Mouse (Mus musculus) megakaryocyte, embryonic 14.5 days (primary cell): Measurements from ENCODE around the gene Ube2s.

Experiments used
- FLI1 ChIP-seq: IDR thresholded peaks from 2 replicates; pipeline ENCODE4 v1.6.1; 2012; ENCODE audit warnings: low read length, inconsistent platforms, mixed read lengths
- GATA1 ChIP-seq: IDR thresholded peaks from 3 replicates; pipeline ENCODE4 v1.6.1; 2012; ENCODE audit warnings: mixed read lengths, low read length, inconsistent platforms, borderline replicate concordance

DNA sequence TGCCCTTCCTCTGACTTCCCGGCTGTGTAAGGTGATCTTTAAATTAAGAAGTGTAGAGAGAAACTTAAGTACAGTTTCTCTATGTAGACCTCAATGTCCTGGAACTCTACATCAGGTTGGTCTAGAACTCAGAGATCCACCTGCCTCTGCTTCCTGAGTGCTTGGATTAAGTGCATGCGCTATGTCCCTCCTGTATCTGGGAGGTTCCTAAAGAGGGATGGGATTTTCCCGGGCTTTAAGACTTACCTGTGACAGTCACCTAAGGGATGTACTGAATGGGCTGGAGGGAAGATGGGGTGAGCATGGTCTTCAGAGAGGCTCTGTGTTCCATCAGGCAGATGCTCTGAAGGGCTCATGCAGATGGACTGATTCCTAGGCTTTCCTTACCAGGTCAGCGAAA is 18.7 kb downstream of the Ube2s start:
- no peak for TF ChIP-seq FLI1
- TF ChIP-seq GATA1 = no peak
